In the genomic region with DNA sequence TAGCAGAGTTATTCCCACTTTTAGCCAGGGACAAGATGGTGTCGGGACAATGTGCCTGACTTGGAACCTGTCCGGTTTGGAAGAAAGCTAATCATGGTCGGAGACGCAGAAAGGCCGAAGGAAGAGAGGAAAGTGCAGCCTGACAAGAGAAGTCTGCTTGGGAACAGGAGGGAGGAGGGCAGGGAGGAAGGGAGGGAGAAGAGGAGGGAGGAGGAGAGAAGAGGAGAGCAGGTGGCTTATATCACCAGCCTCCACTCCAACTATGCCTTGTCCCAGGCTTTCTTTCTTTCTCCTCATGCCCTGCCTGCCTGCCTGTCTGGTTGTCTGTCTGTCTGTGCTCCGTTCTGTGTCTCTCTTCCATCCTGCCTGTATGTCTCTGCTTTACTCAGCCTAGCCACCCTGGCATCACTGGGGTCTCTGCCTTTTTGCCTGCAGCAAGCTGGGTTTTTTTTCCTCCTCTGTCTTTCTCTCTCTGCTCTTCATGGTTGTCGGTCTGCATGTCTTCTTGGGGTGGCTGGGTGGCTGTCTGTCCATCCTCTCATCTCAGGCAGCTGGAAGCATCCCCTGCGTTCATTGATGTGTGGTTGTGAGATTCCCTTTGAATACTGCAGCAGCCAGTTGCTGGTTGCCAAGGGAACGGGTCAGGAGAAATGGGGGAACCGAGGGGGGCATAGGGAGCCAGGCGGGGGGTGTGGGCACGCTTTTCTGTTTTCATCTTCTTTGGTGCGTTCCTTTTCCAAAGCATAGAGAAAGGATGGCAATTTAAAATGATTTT, we compare ENCODE assay signal across 10 mouse cellular contexts.
DNase-seq lines count a peak whose midpoint lies in the region; ATAC-seq and TF ChIP-seq lines count a peak whose summit lies in the region.
"Had no signal": no experiment of that assay in that cellular context is flagged by ENCODE, and none has a peak within 500 bp of the region (broad histone marks: within the 10 kb centered on the region; RNA-seq: fewer than 3 reads in every experiment).

No protein-coding gene starts in this region.

- no peaks in the 10 kb centered on the region for H3K36me3 ChIP-seq in kidney, postnatal 0 days (ENCODE audit: insufficient read depth, low read length)
- no peaks in the 10 kb centered on the region for H3K36me3 ChIP-seq in kidney, embryonic 16.5 days (ENCODE audit: insufficient read depth, low read length)
- H3K36me3 ChIP-seq in hindbrain, embryonic 14.5 days (replicated peaks; ENCODE audit: control insufficient read depth, insufficient read depth), result no peaks in the 10 kb centered on the region
- no peaks in the 10 kb centered on the region for H3K36me3 ChIP-seq in midbrain, embryonic 15.5 days (replicated peaks)
- H3K36me3 ChIP-seq: liver, embryonic 13.5 days had no signal

- no peak for ATAC-seq in kidney, postnatal 0 days (replicated peaks; ENCODE audit: low FRiP score, low read depth)
- ATAC-seq in kidney, embryonic 16.5 days (ENCODE audit: low FRiP score, low TSS enrichment), result no peak
- peak; percentile 79 for ATAC-seq in hindbrain, embryonic 14.5 days (ENCODE audit: low FRiP score)
- peak; percentile 89 for ATAC-seq in midbrain, embryonic 15.5 days (replicated peaks)

- TF ChIP-seq CTCF in kidney, postnatal 0 days (IDR thresholded peaks at IDR 0.05; ENCODE audit: low read depth), result no peak

- H3K4me1 ChIP-seq in kidney, postnatal 0 days (replicated peaks; ENCODE audit: insufficient read depth, low read length), result peaks cover 9% of the 10 kb centered on the region
- H3K4me1 ChIP-seq in kidney, embryonic 16.5 days (ENCODE audit: insufficient read depth, low read length), result peaks cover 10% of the 10 kb centered on the region; the same call in 1 of the 2 replicates
- H3K4me1 ChIP-seq in hindbrain, embryonic 14.5 days (replicated peaks; ENCODE audit: control insufficient read depth, insufficient read depth, low read length), result peaks cover 22% of the 10 kb centered on the region
- H3K4me1 ChIP-seq in midbrain, embryonic 15.5 days, result peaks cover 32% of the 10 kb centered on the region
- H3K4me1 ChIP-seq: liver, embryonic 13.5 days had no signal

- peak; percentile 31 for DNase-seq in kidney, postnatal 0 days (ENCODE audit: low spot score)
- DNase-seq in embryo, embryonic 11 days, result peak; percentile 54
- peak; percentile 63 for DNase-seq in hindbrain, embryonic 14.5 days (ENCODE audit: low spot score)
- DNase-seq in adrenal gland, adult 8-10 months, result no peak
- no peak for DNase-seq in testis, postnatal 14 days (ENCODE audit: low spot score)
- no peak for DNase-seq in adrenal gland, postnatal 14 days
- DNase-seq: kidney, postnatal 14 days; liver, embryonic 13.5 days had no signal

- H3K9me3 ChIP-seq in kidney, postnatal 0 days (replicated peaks; ENCODE audit: low read length), result no peaks in the 10 kb centered on the region
- no peaks in the 10 kb centered on the region for H3K9me3 ChIP-seq in kidney, embryonic 16.5 days (ENCODE audit: low read length)
- no peaks in the 10 kb centered on the region for H3K9me3 ChIP-seq in hindbrain, embryonic 14.5 days (ENCODE audit: control insufficient read depth, low read length)
- no peaks in the 10 kb centered on the region for H3K9me3 ChIP-seq in midbrain, embryonic 15.5 days
- H3K9me3 ChIP-seq: liver, embryonic 13.5 days had no signal

- WGBS in kidney, postnatal 0 days, result 47% methylated on average over 13 of the region's 13 CpGs
- WGBS in kidney, embryonic 16.5 days, result 50% methylated on average over 13 of the region's 13 CpGs
- 23% methylated on average over 13 of the region's 13 CpGs for WGBS in hindbrain, embryonic 14.5 days
- WGBS in midbrain, embryonic 15.5 days, result 19% methylated on average over 13 of the region's 13 CpGs

- H3K4me3 ChIP-seq in kidney, postnatal 0 days (replicated peaks; ENCODE audit: low read depth, low read length), result no peak overlapping the region
- H3K4me3 ChIP-seq in kidney, embryonic 16.5 days (ENCODE audit: low read length), result no peak overlapping the region
- H3K4me3 ChIP-seq in hindbrain, embryonic 14.5 days (replicated peaks; ENCODE audit: low read length), result no peak overlapping the region
- no peak overlapping the region for H3K4me3 ChIP-seq in midbrain, embryonic 15.5 days
- H3K4me3 ChIP-seq: liver, embryonic 13.5 days had no signal

- no peak overlapping the region for H3K4me2 ChIP-seq in kidney, postnatal 0 days (ENCODE audit: low read length)
- H3K4me2 ChIP-seq in kidney, embryonic 16.5 days (replicated peaks; ENCODE audit: low read depth, low read length), result no peak overlapping the region
- peak overlapping the region; percentile 37 for H3K4me2 ChIP-seq in hindbrain, embryonic 14.5 days (replicated peaks)
- peak overlapping the region; percentile 45 for H3K4me2 ChIP-seq in midbrain, embryonic 15.5 days
- H3K4me2 ChIP-seq: liver, embryonic 13.5 days had no signal

- no peak overlapping the region for H3K9ac ChIP-seq in kidney, postnatal 0 days (ENCODE audit: low read depth, low read length)
- H3K9ac ChIP-seq in kidney, embryonic 16.5 days (replicated peaks; ENCODE audit: low read length), result no peak overlapping the region
- H3K9ac ChIP-seq in hindbrain, embryonic 14.5 days, result peak overlapping the region; percentile 26; the same call in 1 of the 2 replicates
- 0 out of 2 replicates have a peak overlapping the region, but pooled peaks have one; percentile 27 for H3K9ac ChIP-seq in midbrain, embryonic 15.5 days
- H3K9ac ChIP-seq: liver, embryonic 13.5 days had no signal

- H3K27ac ChIP-seq in kidney, postnatal 0 days, result no peak overlapping the region
- H3K27ac ChIP-seq in kidney, embryonic 16.5 days (ENCODE audit: low read length), result no peak overlapping the region
- peak overlapping the region; percentile 83 for H3K27ac ChIP-seq in hindbrain, embryonic 14.5 days
- H3K27ac ChIP-seq in midbrain, embryonic 15.5 days, result peak overlapping the region; percentile 94
- H3K27ac ChIP-seq: liver, embryonic 13.5 days had no signal

- H3K27me3 ChIP-seq in kidney, postnatal 0 days (ENCODE audit: insufficient read depth, low read length), result no peaks in the 10 kb centered on the region
- H3K27me3 ChIP-seq in kidney, embryonic 16.5 days (ENCODE audit: insufficient read depth, low read length), result no peaks in the 10 kb centered on the region
- peaks cover 6% of the 10 kb centered on the region; the same call in 1 of the 2 replicates for H3K27me3 ChIP-seq in hindbrain, embryonic 14.5 days (ENCODE audit: control insufficient read depth, insufficient read depth, low read length)
- 0 out of 2 replicates have a peak, but pooled peaks cover 3% of the 10 kb centered on the region for H3K27me3 ChIP-seq in midbrain, embryonic 15.5 days (replicated peaks)

Comparison
In these comparisons a context has a peak if more than half of its experiments do, and no peak if none do; other contexts are left out.
1. ATAC-seq: peak in hindbrain, embryonic 14.5 days (single experiment) and midbrain, embryonic 15.5 days (single experiment); none in kidney, postnatal 0 days (single experiment) and kidney, embryonic 16.5 days (single experiment).
2. DNase-seq: peak in kidney, postnatal 0 days (single experiment), embryo, embryonic 11 days (single experiment) and hindbrain, embryonic 14.5 days (single experiment); none in adrenal gland, adult 8-10 months (single experiment), testis, postnatal 14 days (single experiment) and adrenal gland, postnatal 14 days (single experiment).
3. H3K27ac ChIP-seq: peak in hindbrain, embryonic 14.5 days (single experiment) and midbrain, embryonic 15.5 days (single experiment); none in kidney, postnatal 0 days (single experiment) and kidney, embryonic 16.5 days (single experiment).
4. H3K4me2 ChIP-seq: peak in hindbrain, embryonic 14.5 days (single experiment) and midbrain, embryonic 15.5 days (single experiment); none in kidney, postnatal 0 days (single experiment) and kidney, embryonic 16.5 days (single experiment).
5. H3K9ac ChIP-seq: peak in hindbrain, embryonic 14.5 days (single experiment) and midbrain, embryonic 15.5 days (single experiment); none in kidney, postnatal 0 days (single experiment) and kidney, embryonic 16.5 days (single experiment).